Mouse (Mus musculus) liver, embryonic 14.5 days (tissue): ENCODE measurements around the gene Cabp1.

Source experiments
- CTCF ChIP-seq: IDR thresholded peaks from 2 replicates; pipeline ENCODE4 v1.5.1; 2016; ENCODE audit warnings: antibody characterized with exemption, low read depth, control low read depth
- EP300 ChIP-seq: IDR thresholded peaks from 2 replicates; pipeline ENCODE4 v1.6.1; 2016; ENCODE audit warnings: antibody characterized with exemption, low read depth

DNA sequence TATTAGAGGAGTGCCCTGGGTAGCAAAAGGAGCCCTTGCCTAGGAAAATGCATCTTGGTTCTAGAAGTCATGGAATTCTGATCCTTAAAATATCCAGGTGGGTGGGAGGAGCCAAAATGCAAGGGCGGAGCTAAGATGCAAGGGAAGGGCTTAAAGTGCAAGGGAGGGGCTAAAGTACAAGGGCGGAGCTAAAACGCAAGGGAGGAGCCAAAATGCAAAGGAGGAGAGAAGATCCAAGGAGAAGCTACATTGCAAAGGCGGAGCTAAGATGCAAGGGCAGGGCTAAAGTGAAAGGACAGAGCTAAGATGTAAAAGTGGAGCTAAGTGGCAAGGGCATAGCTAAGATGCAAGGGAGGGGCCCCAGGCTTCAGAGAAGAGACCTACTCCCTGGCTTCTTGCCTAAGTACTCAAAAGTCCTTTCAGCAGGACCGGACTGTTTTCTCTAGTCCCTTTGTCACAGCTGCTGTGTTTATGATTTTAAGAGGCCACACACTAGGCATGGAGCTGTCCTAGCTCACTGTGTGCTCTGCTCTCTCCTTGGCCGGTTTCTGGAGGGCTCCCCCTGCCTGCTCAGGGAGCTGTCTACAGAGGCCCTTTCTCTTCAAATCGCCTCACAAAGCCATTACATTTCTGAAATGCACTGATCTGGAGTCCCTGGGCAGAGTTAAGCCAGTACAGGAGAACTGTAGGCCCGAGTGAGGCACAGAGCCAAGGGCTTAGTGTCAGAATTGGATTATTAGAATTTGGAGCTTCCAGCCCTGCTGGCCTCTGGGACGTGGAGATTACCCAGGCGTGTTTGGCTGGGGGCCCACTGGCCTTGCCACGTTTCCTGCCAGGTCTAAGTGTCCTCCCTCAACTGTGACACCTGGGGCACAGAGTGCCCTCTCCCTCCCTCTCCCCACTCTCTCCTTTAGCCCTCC is 28.0 kb downstream of the Cabp1 start:
- TF ChIP-seq EP300 (no peak), CTCF (no peak)
